Mouse (Mus musculus) forebrain, embryonic 15.5 days (tissue): Measurements from ENCODE around the gene Bola3. TPM values are rescaled to one million over a fixed set of nuclear protein-coding genes. Genes with fewer than 3 reads are reported as not detected.
A peak's percentile ranks its signal among the peaks of the same experiment; 100 is the strongest.
"Not testable (repeated sequence)": the region's sequence is repeated elsewhere in the genome, so short reads cannot be mapped to it uniquely, and the experiment has no call there.

ENCODE experiments used
- ATAC-seq: fragments of 200-750 bp; cut with Nextera tagmentation; replicated peaks from 2 replicates; pipeline ENCODE4 v1.8.0; 2017; ENCODE audit warnings: mild to moderate bottlenecking, moderate TSS enrichment, moderate library complexity
- H3K27ac ChIP-seq: fragments of 300-500 bp; sonication (generic); replicated peaks from 2 replicates; pipeline ENCODE4 v1.5.1; 2015; ENCODE audit warnings: mild to moderate bottlenecking, inconsistent platforms
- H3K27me3 ChIP-seq: fragments of 300-500 bp; sonication (generic); 2 replicates; pipeline ENCODE4 v1.6.1; 2015; ENCODE audit warnings: inconsistent platforms
- H3K36me3 ChIP-seq: fragments of 300-500 bp; sonication (generic); 2 replicates; pipeline ENCODE4 v1.6.1; 2015; ENCODE audit warnings: mild to moderate bottlenecking, inconsistent platforms
- H3K4me1 ChIP-seq: fragments of 300-500 bp; sonication (generic); 2 replicates; pipeline ENCODE4 v1.6.1; 2015; ENCODE audit warnings: inconsistent platforms
- H3K4me2 ChIP-seq: fragments of 300-500 bp; sonication (generic); replicated peaks from 2 replicates; pipeline ENCODE4 v1.6.1; 2015; ENCODE audit warnings: mild to moderate bottlenecking, inconsistent platforms
- H3K4me3 ChIP-seq: fragments of 300-500 bp; sonication (generic); 2 replicates; pipeline ENCODE4 v1.5.1; 2015; ENCODE audit warnings: mild to moderate bottlenecking, inconsistent platforms
- H3K9ac ChIP-seq: fragments of 300-500 bp; sonication (generic); replicated peaks from 2 replicates; pipeline ENCODE4 v1.6.1; 2015; ENCODE audit warnings: mild to moderate bottlenecking, inconsistent platforms
- H3K9me3 ChIP-seq: fragments of 300-500 bp; sonication (generic); 2 replicates; pipeline ENCODE4 v1.6.1; 2016; ENCODE audit warnings: inconsistent platforms
- WGBS: fragments of 180-500 bp; shearing (Covaris S2); methylation state at CpG from one replicate; pipeline ENCODE4 v1.1.7; 2015; ENCODE audit warnings: mixed read lengths; 5-methylcytosine and 5-hydroxymethylcytosine counted together
- polyA plus RNA-seq: library from polyadenylated mRNA; unstranded; fragments of >200 nt; fragmentation: Nextera tagmentation; extraction: Ambion mirVana; gene quantifications from 2 replicates; pipeline ENCODE4 v1.2.1, GENCODE M21; 2015

The Bola3 gene
- polyA plus RNA-seq, 1 experiment from 2014 or later = 59.7 TPM

DNA sequence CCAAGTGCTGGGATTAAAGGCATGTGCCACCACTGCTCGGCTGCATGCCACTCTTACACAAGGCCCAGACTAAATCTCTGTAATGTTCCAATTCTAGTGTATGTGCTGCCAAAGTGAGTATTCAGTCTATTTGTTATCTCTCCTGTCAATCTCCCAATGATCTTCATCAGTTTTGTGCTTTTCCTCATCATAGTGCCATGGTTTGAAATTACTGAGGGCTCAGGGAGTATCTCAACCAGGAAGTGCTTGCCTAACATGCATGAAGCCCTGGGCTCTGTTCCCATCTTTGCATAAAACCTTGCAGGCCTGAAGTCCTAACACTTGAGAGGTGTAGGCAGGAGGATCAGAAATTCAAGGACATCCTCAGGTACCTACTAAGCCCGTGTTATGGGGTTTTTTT, 26.2 kb upstream of the Bola3 start:
- Histone ChIP-seq H3K4me1 (peaks cover 19% of the 10 kb centered on the region), H3K9me3 (no peaks in the 10 kb centered on the region), H3K4me3 (no peak overlapping the region), H3K27ac (no peak overlapping the region), H3K4me2 (no peak overlapping the region), H3K36me3 (no peaks in the 10 kb centered on the region), H3K9ac (no peak overlapping the region), H3K27me3 (no peaks in the 10 kb centered on the region)
- ATAC-seq = no peak
- 68% methylated on average over 2 of the region's 2 CpGs for WGBS

DNA sequence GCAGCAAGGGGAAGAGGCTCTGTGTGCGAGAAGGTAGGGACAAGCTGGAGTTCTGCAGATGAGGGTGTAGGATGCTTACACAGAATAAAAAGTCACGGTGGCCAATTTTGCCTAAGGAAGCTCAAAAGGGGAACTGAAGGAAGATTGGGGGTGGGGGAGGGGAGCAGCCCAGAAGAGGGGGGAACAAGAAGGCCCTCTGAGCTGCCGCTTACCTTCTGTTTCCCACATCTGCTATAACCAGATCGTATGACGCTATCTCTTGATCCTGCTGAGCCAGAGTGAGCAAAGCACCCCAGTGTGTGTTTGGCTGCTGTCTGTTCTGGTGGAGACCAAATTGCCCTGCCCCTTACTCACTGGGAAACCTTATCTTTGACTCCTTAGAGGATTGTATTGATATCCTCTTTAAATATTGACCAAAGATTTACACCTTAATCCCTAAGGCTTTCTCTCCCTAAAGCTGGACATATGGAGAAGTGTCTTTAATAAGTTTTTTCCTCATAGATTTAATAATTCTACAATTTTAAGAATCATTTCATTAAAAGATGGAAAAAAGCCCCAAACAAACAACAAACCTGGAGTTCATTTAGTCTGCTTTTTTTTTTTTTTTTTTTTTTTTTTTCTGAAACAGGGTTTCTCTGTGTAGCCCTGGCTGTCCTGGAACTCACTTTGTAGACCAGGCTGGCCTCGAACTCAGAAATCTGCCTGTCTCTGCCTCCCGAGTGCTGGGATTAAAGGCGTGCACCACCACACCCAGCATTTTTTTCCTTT, 25.1 kb upstream of the Bola3 start:
- ATAC-seq = no peak
- 72% methylated on average over 8 of the region's 8 CpGs for WGBS
- H3K36me3 ChIP-seq = 0 out of 2 replicates have a peak, but pooled peaks cover 1% of the 10 kb centered on the region

DNA sequence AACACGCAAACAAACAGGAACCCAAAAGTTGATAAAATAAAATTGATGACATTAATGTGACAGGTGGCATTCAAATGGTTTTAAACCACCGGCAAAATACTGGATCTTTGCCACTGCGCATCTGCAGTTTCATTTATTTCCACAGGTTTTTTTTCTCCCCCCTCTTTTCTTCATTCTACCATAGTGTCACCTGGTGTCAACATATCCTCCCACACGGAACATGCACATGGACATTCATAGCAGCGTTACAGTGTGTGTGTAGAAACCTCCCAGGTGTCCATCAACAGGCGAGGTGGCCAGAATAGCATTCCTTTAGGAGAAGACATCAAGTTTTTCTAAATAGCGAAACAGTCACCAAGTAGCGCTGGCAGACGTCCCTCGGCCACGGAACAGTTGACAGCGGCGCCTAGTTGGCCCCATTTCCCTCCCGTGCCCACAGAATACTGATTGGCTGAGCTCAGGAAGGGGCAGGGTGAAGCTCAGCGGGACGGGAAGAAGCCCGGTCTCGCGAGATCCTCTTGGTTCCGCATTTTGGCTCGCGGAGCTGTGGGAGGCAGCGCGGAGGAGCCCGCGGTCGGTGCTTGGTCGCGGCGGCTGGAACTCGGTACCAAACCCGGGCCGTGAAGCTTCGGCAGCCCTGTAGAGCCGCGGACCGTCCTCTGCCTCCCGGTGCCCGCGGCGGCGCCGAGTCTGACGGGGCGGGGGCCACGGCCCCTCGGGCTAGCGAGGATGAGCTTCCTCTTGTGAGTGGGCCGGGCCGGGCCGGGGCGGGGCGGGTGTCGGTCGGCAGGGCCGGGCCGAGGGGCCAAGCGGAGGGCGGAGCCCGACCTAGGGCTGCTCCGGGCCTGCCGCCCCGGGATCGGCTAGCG, 23.2 kb upstream of the Bola3 start, which contains the start of the genes Mthfd2 and Mob1a:
Gene Mthfd2, minus strand, starts transcription at position 384 of the 869 bp plus-strand sequence.
Gene Mob1a, plus strand, starts transcription at position 492 of the 869 bp plus-strand sequence.
- no peaks in the 10 kb centered on the region for H3K27me3 ChIP-seq
- H3K4me2 ChIP-seq = peak within 1 kb of the TSS; percentile 78
- peaks cover 20% of the 10 kb centered on the region for H3K4me1 ChIP-seq
- H3K27ac ChIP-seq = peak within 1 kb of the TSS; percentile 92
- peaks cover 16% of the 10 kb centered on the region for H3K36me3 ChIP-seq
- ATAC-seq = peak; percentile 99
- H3K4me3 ChIP-seq = peak within 1 kb of the TSS; percentile 91
- no peaks in the 10 kb centered on the region for H3K9me3 ChIP-seq
- peak within 1 kb of the TSS; percentile 97 for H3K9ac ChIP-seq
- WGBS = under 1% methylated on average over 58 of the region's 65 CpGs

More for the DNA sequence above, 25.1 kb upstream of the Bola3 start:
- no peaks in the 10 kb centered on the region for H3K9me3 ChIP-seq
- H3K4me2 ChIP-seq = no peak overlapping the region
- H3K27me3 ChIP-seq = no peaks in the 10 kb centered on the region
- H3K4me1 ChIP-seq = peaks cover 20% of the 10 kb centered on the region
- no peak overlapping the region for H3K9ac ChIP-seq
- no peak overlapping the region for H3K27ac ChIP-seq
- no peak overlapping the region for H3K4me3 ChIP-seq

DNA sequence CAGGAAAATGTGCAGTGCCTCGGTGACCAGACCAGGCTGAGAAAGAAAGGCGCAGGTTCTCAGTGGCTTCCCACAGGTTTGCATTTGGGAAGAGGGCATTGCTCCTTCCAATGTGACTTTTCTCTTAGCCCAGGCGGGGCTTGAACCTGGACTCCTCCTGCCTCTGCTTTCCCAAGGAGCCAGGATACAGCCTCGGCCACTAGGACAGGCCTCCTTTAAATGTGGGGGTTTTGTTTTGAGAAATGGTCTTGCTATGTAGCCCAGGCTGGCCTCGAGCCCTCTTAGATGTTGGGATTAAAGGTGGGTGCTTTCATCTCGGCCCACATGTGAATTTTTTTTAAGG, 22.6 kb upstream of the Bola3 start:
- Histone ChIP-seq H3K4me3 (peak overlapping the region; percentile 91), H3K9ac (peak overlapping the region; percentile 97), H3K4me1 (peaks cover 20% of the 10 kb centered on the region), H3K4me2 (peak overlapping the region; percentile 78), H3K36me3 (peaks cover 21% of the 10 kb centered on the region), H3K27me3 (no peaks in the 10 kb centered on the region), H3K27ac (peak overlapping the region; percentile 92), H3K9me3 (no peaks in the 10 kb centered on the region)
- 7% methylated on average over 6 of the region's 6 CpGs for WGBS
- peak; percentile 30 for ATAC-seq

DNA sequence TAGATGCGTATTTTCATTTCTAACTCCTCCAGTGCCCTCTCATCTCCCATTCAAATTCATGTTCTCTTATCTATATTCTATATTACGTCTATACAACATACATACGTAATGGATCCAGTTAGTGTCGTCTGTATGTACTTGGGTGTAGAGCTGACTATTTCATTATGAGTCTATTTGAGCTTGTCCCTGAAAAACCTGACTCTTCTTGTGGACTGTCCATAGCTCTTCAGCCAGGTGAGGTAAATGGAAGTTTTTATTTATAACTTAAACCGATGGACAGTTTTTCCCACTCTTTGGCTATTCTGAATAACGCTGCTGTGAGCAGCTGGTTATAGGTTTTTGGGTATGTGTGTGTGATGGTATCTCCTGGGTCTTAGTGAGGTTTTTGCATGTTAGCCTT, 22.2 kb upstream of the Bola3 start:
- Histone ChIP-seq H3K9ac (peak overlapping the region; percentile 97), H3K4me3 (peak overlapping the region; percentile 91), H3K36me3 (peaks cover 25% of the 10 kb centered on the region), H3K27ac (no peak overlapping the region), H3K4me2 (peak overlapping the region; percentile 78), H3K9me3 (no peaks in the 10 kb centered on the region), H3K27me3 (no peaks in the 10 kb centered on the region), H3K4me1 (peaks cover 20% of the 10 kb centered on the region)
- 70% methylated on average over 6 of the region's 6 CpGs for WGBS
- no peak for ATAC-seq

DNA sequence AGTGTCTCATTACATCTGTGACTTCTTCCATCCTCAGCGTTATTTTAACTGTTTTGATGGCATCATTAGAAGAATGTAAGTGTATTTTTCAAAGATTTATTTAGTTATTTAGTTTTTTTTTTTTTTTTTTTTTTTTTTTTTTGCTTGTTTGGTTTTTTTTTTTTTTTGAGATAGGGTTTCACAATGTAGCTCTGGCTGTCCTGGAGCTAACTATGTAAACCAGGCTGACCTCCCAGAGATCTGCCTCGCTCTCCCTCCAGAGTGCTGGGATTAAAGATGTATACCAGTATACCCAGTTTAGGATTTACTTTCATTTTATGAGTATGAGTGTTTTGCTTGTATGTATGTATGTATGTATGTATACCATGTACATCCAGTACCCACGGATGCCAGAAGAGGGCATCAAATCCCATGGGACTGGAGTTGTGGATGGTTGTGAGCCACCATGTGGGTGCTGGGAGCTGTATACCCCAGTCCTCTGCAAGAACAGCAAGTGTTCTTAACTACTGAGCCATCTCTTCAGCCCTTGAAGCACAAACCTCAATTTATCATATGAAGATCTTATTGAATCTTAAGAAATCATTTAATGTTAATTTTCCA, 21.3 kb upstream of the Bola3 start:
- Histone ChIP-seq H3K36me3 (peaks cover 33% of the 10 kb centered on the region), H3K4me2 (no peak overlapping the region), H3K9ac (no peak overlapping the region), H3K9me3 (no peaks in the 10 kb centered on the region), H3K27ac (no peak overlapping the region), H3K4me3 (no peak overlapping the region), H3K4me1 (peaks cover 20% of the 10 kb centered on the region), H3K27me3 (no peaks in the 10 kb centered on the region)
- 91% methylated on average over 3 of the region's 3 CpGs for WGBS
- no peak for ATAC-seq

DNA sequence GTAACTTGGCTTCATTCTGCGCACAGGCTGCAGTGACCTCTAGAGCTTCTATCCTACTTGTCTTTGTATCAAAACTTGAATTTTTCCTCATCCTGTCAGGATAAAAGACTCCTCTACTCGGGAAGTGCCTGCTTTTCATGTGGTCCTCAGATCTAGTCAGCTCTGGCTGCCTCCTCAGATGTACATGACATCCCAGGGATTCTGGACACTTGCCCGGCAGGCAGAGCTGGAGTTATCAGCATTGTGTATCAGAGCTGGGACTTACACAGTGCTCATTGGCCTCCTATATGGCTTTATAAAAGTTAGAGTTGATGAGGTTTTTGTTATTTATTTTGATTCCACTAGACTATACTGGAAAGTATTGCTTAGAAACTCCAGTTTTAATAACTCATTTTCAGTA, 7.6 kb upstream of the Bola3 start:
- H3K27ac ChIP-seq = no peak overlapping the region
- H3K4me3 ChIP-seq = no peak overlapping the region
- no peak overlapping the region for H3K9ac ChIP-seq
- no peak for ATAC-seq
- H3K27me3 ChIP-seq = no peaks in the 10 kb centered on the region
- 80% methylated on average over 3 of the region's 3 CpGs for WGBS
- peaks cover 41% of the 10 kb centered on the region for H3K36me3 ChIP-seq
- H3K4me2 ChIP-seq = no peak overlapping the region
- no peaks in the 10 kb centered on the region for H3K9me3 ChIP-seq
- no peaks in the 10 kb centered on the region for H3K4me1 ChIP-seq

DNA sequence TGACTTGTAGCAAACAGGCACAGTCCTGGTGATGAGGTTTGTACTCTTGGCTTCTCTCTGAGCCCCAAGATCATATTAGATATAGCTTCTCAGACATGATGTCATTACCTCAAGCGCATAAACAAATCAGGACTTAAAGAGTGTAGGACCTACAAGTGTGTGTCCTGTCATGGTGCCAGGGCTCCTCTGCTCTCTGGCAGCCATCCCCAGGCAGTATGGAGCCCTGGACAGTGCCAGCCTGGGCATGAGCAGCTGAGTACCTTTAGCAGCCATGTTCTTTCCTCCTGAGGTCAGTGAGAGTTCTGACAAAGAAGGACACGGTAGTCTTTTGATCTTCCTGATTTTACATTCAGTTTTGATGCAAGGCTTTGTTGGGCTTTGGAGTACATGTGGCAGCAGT, 6.0 kb upstream of the Bola3 start:
- ATAC-seq = no peak
- Histone ChIP-seq H3K36me3 (peaks cover 37% of the 10 kb centered on the region), H3K9ac (no peak overlapping the region), H3K4me3 (no peak overlapping the region), H3K9me3 (no peaks in the 10 kb centered on the region), H3K4me2 (no peak overlapping the region), H3K27me3 (no peaks in the 10 kb centered on the region), H3K27ac (no peak overlapping the region), H3K4me1 (no peaks in the 10 kb centered on the region)
- 89% methylated on average over 2 of the region's 2 CpGs for WGBS

DNA sequence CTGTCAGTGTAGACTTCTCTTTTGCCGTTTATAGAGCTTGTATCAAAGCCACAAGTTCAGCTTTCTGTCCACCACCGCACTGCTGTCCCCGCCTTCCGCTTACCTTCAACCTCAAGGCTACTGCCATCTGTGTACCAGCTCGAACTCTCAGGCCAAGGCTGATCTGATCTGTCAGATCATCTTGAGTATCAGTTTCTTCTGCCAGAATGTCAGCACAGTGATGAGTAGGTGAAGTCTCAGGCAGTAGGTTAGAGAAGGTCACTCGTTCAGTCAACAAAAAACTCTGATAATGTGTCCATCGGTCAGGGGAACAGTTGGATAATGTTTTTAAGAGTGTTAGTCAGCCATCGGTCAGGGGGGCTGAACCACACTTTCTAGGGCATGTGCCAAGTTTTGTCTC, 3.7 kb upstream of the Bola3 start:
- not testable (repeated sequence) for H3K4me2 ChIP-seq, ATAC-seq, H3K9me3 ChIP-seq, H3K27ac ChIP-seq, H3K9ac ChIP-seq, H3K27me3 ChIP-seq, H3K4me3 ChIP-seq
- peaks cover 17% of the 10 kb centered on the region for H3K36me3 ChIP-seq
- H3K4me1 ChIP-seq = peaks cover 11% of the 10 kb centered on the region
- 94% methylated on average over 8 of the region's 8 CpGs for WGBS

DNA sequence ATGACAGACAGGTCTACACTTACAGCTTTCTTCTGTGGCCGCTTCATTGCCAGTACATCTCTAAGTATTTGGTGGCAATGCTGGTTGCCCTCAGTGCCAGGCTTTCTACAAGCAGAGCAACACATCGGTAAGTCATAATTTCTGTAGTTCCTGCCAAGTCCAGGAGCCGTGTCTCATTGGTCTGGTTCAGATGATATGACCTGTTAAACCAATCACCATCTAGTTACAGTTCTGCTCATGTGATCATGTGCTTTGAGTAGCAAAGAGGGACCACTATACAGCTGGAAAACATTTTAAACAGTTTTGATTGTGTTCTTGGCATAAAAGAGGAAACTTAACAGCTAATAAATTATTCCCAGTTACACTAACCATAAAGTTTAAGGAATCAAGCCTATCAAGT, 1.0 kb upstream of the Bola3 start:
- Histone ChIP-seq H3K4me3 (no peak overlapping the region), H3K4me1 (peaks cover 16% of the 10 kb centered on the region), H3K36me3 (peaks cover under 1% of the 10 kb centered on the region; the same call in 1 of the 2 replicates), H3K4me2 (no peak overlapping the region), H3K9ac (no peak overlapping the region), H3K27ac (no peak overlapping the region), H3K9me3 (no peaks in the 10 kb centered on the region), H3K27me3 (no peaks in the 10 kb centered on the region)
- WGBS = 91% methylated on average over 3 of the region's 3 CpGs
- no peak for ATAC-seq

DNA sequence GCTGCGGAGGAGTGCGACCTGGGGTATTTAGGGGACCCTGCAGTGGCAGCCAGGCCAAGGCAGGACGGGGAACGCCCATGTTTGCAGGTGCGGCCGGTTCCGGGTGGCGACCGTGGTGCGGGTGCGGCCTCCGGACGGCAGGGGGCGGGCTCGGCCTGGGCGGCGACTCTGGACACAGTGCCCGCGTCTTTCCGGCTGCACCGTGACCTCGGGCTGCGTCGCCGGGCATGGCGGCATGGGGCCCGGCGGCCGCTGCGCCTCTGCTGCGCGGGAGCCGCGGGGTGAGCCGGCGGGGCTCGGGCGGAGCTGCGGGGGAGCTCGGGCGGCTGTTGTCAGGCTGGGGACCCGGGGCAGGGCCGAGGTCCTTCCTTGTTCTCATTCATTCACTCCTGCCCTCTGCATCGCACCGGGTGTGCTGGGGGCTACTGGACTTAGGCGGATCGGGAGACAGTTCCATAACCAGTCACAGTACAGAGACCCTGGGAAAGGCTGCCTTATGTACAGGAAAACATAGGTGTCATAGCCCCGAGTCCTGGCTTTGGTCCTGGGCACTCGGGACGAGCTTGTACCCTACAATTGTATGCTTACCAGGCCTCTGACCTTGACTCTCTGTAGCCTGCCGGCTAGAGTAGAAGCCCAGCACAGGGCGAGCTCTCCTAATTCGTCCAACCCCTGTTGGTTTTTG, 469 bp downstream of the Bola3 start:
- Histone ChIP-seq H3K36me3 (peaks cover 15% of the 10 kb centered on the region), H3K27ac (no peak overlapping the region), H3K27me3 (no peaks in the 10 kb centered on the region), H3K4me2 (peak overlapping the region; percentile 81), H3K9me3 (no peaks in the 10 kb centered on the region), H3K9ac (peak overlapping the region; percentile 94), H3K4me3 (peak overlapping the region; percentile 91), H3K4me1 (peaks cover 16% of the 10 kb centered on the region)
- peak; percentile 95 for ATAC-seq
- 1% methylated on average over 40 of the region's 53 CpGs for WGBS
